Mouse (Mus musculus) monocyte, adult 5-6 weeks (primary cell): Measurements from ENCODE around the gene Ccdc22. TPM values are rescaled to one million over a fixed set of nuclear protein-coding genes. Genes with fewer than 3 reads are reported as not detected.

ENCODE experiments used
- ATAC-seq: fragments of 153-309, 156-312 bp; replicated peaks from 2 replicates; pipeline ENCODE4 v1.8.0; 2017; ENCODE audit warnings: mild to moderate bottlenecking; ENCODE audit not compliant: low TSS enrichment, insufficient number of reproducible peaks, severe bottlenecking, poor library complexity, low FRiP score
- total RNA-seq: library from RNA; stranded (forward); fragments of 200-1000, 200-491, 200-594 nt; gene quantifications from 3 replicates; pipeline ENCODE4 v1.2.3, GENCODE M21; 2017

Ccdc22 gene
- 10.1 to 16.2 TPM (median 15.0 TPM) in 3 replicates for total RNA-seq

GRCm38 (mm10) chrX:7604879-7605574 lies at the start of gene Ccdc22:
Ccdc22 (minus strand) TSS chrX:7605517.
- ATAC-seq: peak; percentile 95

GRCm38 (mm10) chrX:7648671-7649304 lies 43.5 kb upstream of the Ccdc22 start:
- ATAC-seq: peak; percentile 95

- ATAC-seq: no peak
Observed at GRCm38 (mm10) chrX:7645349-7645748, 40.0 kb upstream of the Ccdc22 start.

- ATAC-seq: no peak
Observed at GRCm38 (mm10) chrX:7640785-7641184, 35.5 kb upstream of the Ccdc22 start.

- no peak for ATAC-seq
Observed at GRCm38 (mm10) chrX:7639536-7640325, 34.4 kb upstream of the Ccdc22 start.

- ATAC-seq: peak; percentile 68
Observed at GRCm38 (mm10) chrX:7638401-7639091, 33.2 kb upstream of the Ccdc22 start, which contains the start of gene Syp. Syp (plus strand) TSS chrX:7638471.

GRCm38 (mm10) chrX:7635101-7635500 lies 29.8 kb upstream of the Ccdc22 start:
- no peak for ATAC-seq

GRCm38 (mm10) chrX:7632560-7632959 lies 27.2 kb upstream of the Ccdc22 start:
- 0 out of 2 replicates have a peak, but pooled peaks have one; percentile 47 for ATAC-seq

GRCm38 (mm10) chrX:7617889-7618551 lies 12.7 kb upstream of the Ccdc22 start:
- no peak for ATAC-seq

- no peak for ATAC-seq
Observed at GRCm38 (mm10) chrX:7610536-7611258, 5.4 kb upstream of the Ccdc22 start.

GRCm38 (mm10) chrX:7610035-7610434 lies 4.7 kb upstream of the Ccdc22 start:
- no peak for ATAC-seq

GRCm38 (mm10) chrX:7606783-7607182 lies 1.5 kb upstream of the Ccdc22 start, which contains the start of gene Cacna1f:
Cacna1f (plus strand) TSS chrX:7607083.
- no peak for ATAC-seq

GRCm38 (mm10) chrX:7605575-7605941 lies 241 bp upstream of the Ccdc22 start:
- no peak for ATAC-seq

GRCm38 (mm10) chrX:7604004-7604403 lies 1.3 kb downstream of the Ccdc22 start:
- peak; percentile 49; the same call in 1 of the 2 replicates for ATAC-seq

- ATAC-seq: no peak
Observed at GRCm38 (mm10) chrX:7595371-7595770, 9.9 kb downstream of the Ccdc22 start.

- ATAC-seq: no peak
Observed at GRCm38 (mm10) chrX:7586356-7586755, 19.0 kb downstream of the Ccdc22 start.

- no peak for ATAC-seq
Observed at GRCm38 (mm10) chrX:7583881-7584280, 21.4 kb downstream of the Ccdc22 start.

- ATAC-seq: no peak
Observed at GRCm38 (mm10) chrX:7581151-7581550, 24.2 kb downstream of the Ccdc22 start.
